Mouse (Mus musculus) stomach, embryonic 15.5 days (tissue): ENCODE measurements at regions not wholly inside any gene's neighbourhood (a gene's known extent, or its start where the extent isn't known, plus 50 kb on each side); places are given as distances from the start of the nearest gene placed in this dataset.
"Not testable (repeated sequence)": the region's sequence is repeated elsewhere in the genome, so short reads cannot be mapped to it uniquely, and the experiment has no call there.

ENCODE experiments used
- ATAC-seq: fragments of 200-750 bp; cut with Nextera tagmentation; 2 replicates; pipeline ENCODE4 v1.8.0; 2017; ENCODE audit warnings: low read depth, moderate number of reproducible peaks, moderate TSS enrichment; ENCODE audit not compliant: insufficient read depth, low FRiP score
- H3K27ac ChIP-seq: fragments of 300-500 bp; sonication (generic); 2 replicates; pipeline ENCODE4 v1.5.1; 2015; ENCODE audit warnings: mild to moderate bottlenecking, inconsistent platforms
- H3K27me3 ChIP-seq: fragments of 300-500 bp; sonication (generic); replicated peaks from 2 replicates; pipeline ENCODE4 v1.6.1; 2015; ENCODE audit warnings: inconsistent platforms
- H3K36me3 ChIP-seq: fragments of 300-500 bp; sonication (generic); 2 replicates; pipeline ENCODE4 v1.6.1; 2015; ENCODE audit warnings: inconsistent platforms
- H3K4me1 ChIP-seq: fragments of 300-500 bp; sonication (generic); 2 replicates; pipeline ENCODE4 v1.6.1; 2015; ENCODE audit warnings: inconsistent platforms
- H3K4me2 ChIP-seq: fragments of 300-500 bp; sonication (generic); 2 replicates; pipeline ENCODE4 v1.6.1; 2015; ENCODE audit warnings: mild to moderate bottlenecking, inconsistent platforms
- H3K4me3 ChIP-seq: fragments of 300-500 bp; sonication (generic); replicated peaks from 2 replicates; pipeline ENCODE4 v1.5.1; 2015; ENCODE audit warnings: inconsistent platforms
- H3K9ac ChIP-seq: fragments of 300-500 bp; sonication (generic); 2 replicates; pipeline ENCODE4 v1.6.1; 2015; ENCODE audit warnings: inconsistent platforms
- H3K9me3 ChIP-seq: fragments of 300-500 bp; sonication (generic); 2 replicates; pipeline ENCODE4 v1.6.1; 2016; ENCODE audit warnings: inconsistent platforms
- WGBS: fragments of 180-500 bp; shearing (Covaris S2); methylation state at CpG from one replicate; pipeline ENCODE4 v1.1.7; 2015; 5-methylcytosine and 5-hydroxymethylcytosine counted together

- no peak for ATAC-seq
- WGBS = 66% methylated on average over 19 of the region's 19 CpGs
- no peaks in the 10 kb centered on the region for H3K27me3 ChIP-seq
- no peak overlapping the region for H3K9ac ChIP-seq
- no peak overlapping the region for H3K27ac ChIP-seq
- H3K9me3 ChIP-seq = no peaks in the 10 kb centered on the region
- H3K4me2 ChIP-seq = no peak overlapping the region
- no peaks in the 10 kb centered on the region for H3K36me3 ChIP-seq
- H3K4me1 ChIP-seq = peaks cover 5% of the 10 kb centered on the region
- no peak overlapping the region for H3K4me3 ChIP-seq
Measured at GRCm38 (mm10) chr14:76731096-76731986, 174.7 kb upstream of the Serp2 start.

- no peak overlapping the region for H3K9ac ChIP-seq
- peaks cover 3% of the 10 kb centered on the region; the same call in 1 of the 2 replicates for H3K4me1 ChIP-seq
- H3K27ac ChIP-seq = no peak overlapping the region
- no peaks in the 10 kb centered on the region for H3K27me3 ChIP-seq
- H3K4me3 ChIP-seq = no peak overlapping the region
- no peaks in the 10 kb centered on the region for H3K9me3 ChIP-seq
- no peak overlapping the region for H3K4me2 ChIP-seq
- ATAC-seq = no peak
- WGBS = 86% methylated on average over 2 of the region's 2 CpGs
- no peaks in the 10 kb centered on the region for H3K36me3 ChIP-seq
Measured at GRCm38 (mm10) chr14:76725844-76726243, 169.2 kb upstream of the Serp2 start.

GRCm38 (mm10) chr14:76725231-76725630, 168.5 kb upstream of the Serp2 start:
- H3K27me3 ChIP-seq, H3K27ac ChIP-seq, H3K4me2 ChIP-seq, ATAC-seq, H3K9me3 ChIP-seq, H3K4me3 ChIP-seq, H3K4me1 ChIP-seq, H3K36me3 ChIP-seq, H3K9ac ChIP-seq: not testable (repeated sequence)
- WGBS = 84% methylated on average over 4 of the region's 4 CpGs

GRCm38 (mm10) chr14:76724826-76725225, 168.1 kb upstream of the Serp2 start:
- Histone ChIP-seq H3K4me2 (no peak overlapping the region), H3K4me1 (peaks cover 3% of the 10 kb centered on the region; the same call in 1 of the 2 replicates), H3K9me3 (no peaks in the 10 kb centered on the region), H3K27ac (no peak overlapping the region), H3K27me3 (no peaks in the 10 kb centered on the region), H3K4me3 (no peak overlapping the region), H3K9ac (no peak overlapping the region), H3K36me3 (no peaks in the 10 kb centered on the region)
- ATAC-seq = no peak
- 73% methylated on average over 8 of the region's 8 CpGs for WGBS

- Histone ChIP-seq H3K9ac (no peak overlapping the region), H3K27me3 (no peaks in the 10 kb centered on the region), H3K4me2 (no peak overlapping the region), H3K36me3 (no peaks in the 10 kb centered on the region), H3K9me3 (no peaks in the 10 kb centered on the region), H3K27ac (no peak overlapping the region), H3K4me3 (no peak overlapping the region), H3K4me1 (peaks cover 3% of the 10 kb centered on the region; the same call in 1 of the 2 replicates)
- WGBS = 70% methylated on average over 8 of the region's 8 CpGs
- no peak for ATAC-seq
Measured at GRCm38 (mm10) chr14:76724395-76724794, 167.7 kb upstream of the Serp2 start.

GRCm38 (mm10) chr14:76723551-76723950, 166.9 kb upstream of the Serp2 start:
- 56% methylated on average over 4 of the region's 4 CpGs for WGBS

GRCm38 (mm10) chr14:76722297-76722696, 165.6 kb upstream of the Serp2 start:
- WGBS = 90% methylated on average over 5 of the region's 5 CpGs
- Histone ChIP-seq H3K4me2 (no peak overlapping the region), H3K9me3 (no peaks in the 10 kb centered on the region)

More at GRCm38 (mm10) chr14:76723551-76723950, 166.9 kb upstream of the Serp2 start:
- no peak overlapping the region for H3K4me2 ChIP-seq
- no peak overlapping the region for H3K27ac ChIP-seq
- peaks cover 3% of the 10 kb centered on the region; the same call in 1 of the 2 replicates for H3K4me1 ChIP-seq
- H3K36me3 ChIP-seq = no peaks in the 10 kb centered on the region
- no peak for ATAC-seq
- no peaks in the 10 kb centered on the region for H3K9me3 ChIP-seq
- H3K27me3 ChIP-seq = no peaks in the 10 kb centered on the region
- no peak overlapping the region for H3K9ac ChIP-seq
- no peak overlapping the region for H3K4me3 ChIP-seq

GRCm38 (mm10) chr14:76721751-76722150, 165.1 kb upstream of the Serp2 start:
- no peak for ATAC-seq
- no peaks in the 10 kb centered on the region for H3K27me3 ChIP-seq
- no peak overlapping the region for H3K4me2 ChIP-seq
- no peak overlapping the region for H3K9ac ChIP-seq
- no peaks in the 10 kb centered on the region for H3K9me3 ChIP-seq
- 68% methylated on average over 9 of the region's 9 CpGs for WGBS
- no peak overlapping the region for H3K27ac ChIP-seq
- no peaks in the 10 kb centered on the region for H3K36me3 ChIP-seq
- H3K4me3 ChIP-seq = no peak overlapping the region
- peaks cover 3% of the 10 kb centered on the region; the same call in 1 of the 2 replicates for H3K4me1 ChIP-seq

More at GRCm38 (mm10) chr14:76722297-76722696, 165.6 kb upstream of the Serp2 start:
- H3K4me3 ChIP-seq = no peak overlapping the region
- peaks cover 3% of the 10 kb centered on the region; the same call in 1 of the 2 replicates for H3K4me1 ChIP-seq
- no peak for ATAC-seq
- no peak overlapping the region for H3K27ac ChIP-seq
- H3K9ac ChIP-seq = no peak overlapping the region
- H3K27me3 ChIP-seq = no peaks in the 10 kb centered on the region
- H3K36me3 ChIP-seq = no peaks in the 10 kb centered on the region

- Histone ChIP-seq H3K36me3 (no peaks in the 10 kb centered on the region), H3K9ac (no peak overlapping the region), H3K4me2 (no peak overlapping the region), H3K27me3 (no peaks in the 10 kb centered on the region), H3K27ac (no peak overlapping the region), H3K9me3 (no peaks in the 10 kb centered on the region), H3K4me1 (peaks cover 6% of the 10 kb centered on the region), H3K4me3 (no peak overlapping the region)
- WGBS = 77% methylated on average over 3 of the region's 3 CpGs
- ATAC-seq = no peak
Measured at GRCm38 (mm10) chr14:76717081-76717480, 160.4 kb upstream of the Serp2 start.

- H3K27ac ChIP-seq = no peak overlapping the region
- 59% methylated on average over 4 of the region's 4 CpGs for WGBS
- no peak for ATAC-seq
- H3K4me3 ChIP-seq = no peak overlapping the region
- H3K27me3 ChIP-seq = no peaks in the 10 kb centered on the region
- H3K4me1 ChIP-seq = peaks cover 2% of the 10 kb centered on the region; the same call in 1 of the 2 replicates
- no peak overlapping the region for H3K9ac ChIP-seq
- no peaks in the 10 kb centered on the region for H3K9me3 ChIP-seq
- H3K4me2 ChIP-seq = no peak overlapping the region
- H3K36me3 ChIP-seq = no peaks in the 10 kb centered on the region
Measured at GRCm38 (mm10) chr14:76714727-76715126, 158.0 kb upstream of the Serp2 start.

GRCm38 (mm10) chr14:76713946-76714345, 157.3 kb upstream of the Serp2 start:
- no peak for ATAC-seq
- Histone ChIP-seq H3K9me3 (no peaks in the 10 kb centered on the region), H3K27ac (no peak overlapping the region), H3K4me2 (no peak overlapping the region), H3K9ac (no peak overlapping the region), H3K27me3 (no peaks in the 10 kb centered on the region), H3K4me1 (peaks cover 2% of the 10 kb centered on the region; the same call in 1 of the 2 replicates), H3K4me3 (no peak overlapping the region), H3K36me3 (no peaks in the 10 kb centered on the region)
- WGBS = 27% methylated on average over 7 of the region's 7 CpGs

GRCm38 (mm10) chr14:76708728-76709127, 152.0 kb upstream of the Serp2 start:
- Histone ChIP-seq H3K36me3 (no peaks in the 10 kb centered on the region), H3K9me3 (no peaks in the 10 kb centered on the region), H3K4me1 (no peaks in the 10 kb centered on the region), H3K4me3 (no peak overlapping the region), H3K4me2 (no peak overlapping the region), H3K27me3 (no peaks in the 10 kb centered on the region), H3K9ac (no peak overlapping the region), H3K27ac (peak overlapping the region; percentile 83)
- no peak for ATAC-seq
- WGBS = 59% methylated on average over 11 of the region's 11 CpGs
